Mouse (Mus musculus) lung, adult 2 months (tissue): ENCODE measurements around the gene Pfn1.
A peak's percentile ranks its signal among the peaks of the same experiment; 100 is the strongest.

Source experiments
- CTCF ChIP-seq: fragments of 200-500 bp; IDR thresholded peaks from 2 replicates; pipeline ENCODE4 v1.5.1; 2011; ENCODE audit warnings: mild to moderate bottlenecking, low read length, control low read depth; ENCODE audit not compliant: insufficient read depth
- POLR2A ChIP-seq: fragments of 200-500 bp; IDR thresholded peaks from 2 replicates; pipeline ENCODE4 v1.6.1; 2011; ENCODE audit warnings: low read depth, mild to moderate bottlenecking, control low read depth, low read length, borderline replicate concordance; ENCODE audit errors: extremely low read depth

- TF ChIP-seq CTCF (0 out of 2 replicates have a peak, but pooled peaks have one; percentile 1), POLR2A (no peak)
Measured at GRCm38 (mm10) chr11:70629557-70629956, 24.9 kb downstream of the Pfn1 start.
